Mouse (Mus musculus): ENCODE measurements around the gene Tnr.

Gene Tnr

GRCm38 (mm10) chr1:159629119-159629518 lies 105.5 kb downstream of the Tnr start:
- peak in 1 of 2 experiments; percentile 42 for DNase-seq (ENCODE audit: low spot score in 2 of 2)

DNA sequence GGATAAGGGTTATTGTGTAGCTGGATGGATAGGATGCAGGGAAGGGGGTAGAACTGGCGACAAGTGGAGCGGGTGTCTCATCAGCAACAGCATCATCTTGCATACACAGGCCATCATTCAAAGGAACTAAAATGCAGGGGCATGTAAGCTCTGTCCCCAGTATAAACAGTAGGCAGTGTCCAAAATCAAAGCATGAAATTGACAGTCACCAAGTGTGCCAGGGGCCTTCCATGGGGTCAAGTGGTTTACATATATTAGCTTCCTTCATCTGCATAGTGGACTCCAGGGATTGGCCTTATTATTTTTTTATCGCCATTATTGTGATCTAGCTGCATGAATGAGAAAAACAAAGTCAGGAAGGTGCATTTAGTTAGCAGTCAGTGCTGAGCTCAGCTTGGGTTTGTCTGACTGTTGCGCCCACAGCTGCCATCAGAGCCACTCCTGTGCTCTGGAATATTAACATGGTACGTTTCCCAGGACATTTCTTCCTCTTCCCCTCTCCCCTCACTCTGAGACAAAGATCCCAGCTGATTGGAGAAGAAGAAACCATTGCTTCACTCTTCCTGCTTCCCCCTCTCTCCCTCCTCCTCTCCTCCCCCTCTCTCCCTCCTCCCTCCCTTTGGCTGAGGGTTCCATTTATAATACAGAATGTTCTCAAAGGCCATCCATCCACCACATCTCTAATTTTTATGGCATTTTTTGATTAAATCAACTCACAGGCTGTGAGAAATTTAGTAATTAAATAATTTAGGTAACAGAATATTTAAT lies 106.4 kb downstream of the Tnr start:
- no peak for DNase-seq (ENCODE audit: low spot score in 2 of 2)

GRCm38 (mm10) chr1:159632558-159632957 lies 109.0 kb downstream of the Tnr start:
- DNase-seq (ENCODE audit: low spot score in 2 of 2) = no peak

DNA sequence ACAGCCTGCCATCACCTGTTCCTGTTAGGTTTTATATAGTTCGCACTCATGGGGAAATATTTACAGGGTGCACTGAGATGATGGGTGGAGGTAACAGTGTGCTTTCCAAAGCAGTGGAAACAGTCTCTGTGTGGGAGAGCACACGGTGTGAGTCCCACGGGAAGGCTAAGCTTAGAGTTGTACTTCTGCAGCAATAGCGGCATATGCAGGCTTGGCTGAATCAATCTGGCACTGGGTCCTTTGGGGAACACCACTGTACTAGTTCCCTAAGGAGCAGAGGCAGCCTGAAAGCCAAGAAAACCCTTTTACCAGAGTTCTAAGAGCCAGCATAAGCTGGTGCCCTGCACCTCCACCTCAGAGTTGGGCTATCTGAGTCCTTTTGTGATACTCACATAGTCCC lies 115.8 kb downstream of the Tnr start:
- no peak for DNase-seq (ENCODE audit: low spot score in 2 of 2)

- no peak for DNase-seq (ENCODE audit: low spot score in 2 of 2)
Measured at GRCm38 (mm10) chr1:159645719-159646118, 122.2 kb downstream of the Tnr start.

DNA sequence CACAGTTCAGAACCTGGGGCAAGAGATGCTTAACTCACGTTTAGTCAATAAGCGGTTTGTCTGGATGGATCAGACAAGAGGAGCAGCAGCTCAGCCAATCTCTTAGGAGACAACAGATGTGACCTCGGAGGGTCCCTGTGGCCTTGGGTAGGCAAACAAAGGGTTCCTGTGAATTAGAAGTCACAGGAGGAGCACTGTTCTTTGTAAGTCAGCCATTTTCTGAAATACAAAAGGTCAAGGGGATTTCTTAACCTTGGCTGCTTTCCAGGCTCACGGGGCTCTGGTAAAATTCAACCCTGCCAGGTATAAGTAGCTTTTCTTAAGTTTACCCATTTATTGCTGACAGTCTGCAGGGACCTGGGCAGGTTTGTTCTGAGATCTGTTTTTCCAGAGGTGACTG lies 126.9 kb downstream of the Tnr start:
- DNase-seq (ENCODE audit: low spot score in 2 of 2) = no peak

- no peak for DNase-seq (ENCODE audit: low spot score in 2 of 2)
Measured at GRCm38 (mm10) chr1:159655241-159655640, 131.7 kb downstream of the Tnr start.

DNA sequence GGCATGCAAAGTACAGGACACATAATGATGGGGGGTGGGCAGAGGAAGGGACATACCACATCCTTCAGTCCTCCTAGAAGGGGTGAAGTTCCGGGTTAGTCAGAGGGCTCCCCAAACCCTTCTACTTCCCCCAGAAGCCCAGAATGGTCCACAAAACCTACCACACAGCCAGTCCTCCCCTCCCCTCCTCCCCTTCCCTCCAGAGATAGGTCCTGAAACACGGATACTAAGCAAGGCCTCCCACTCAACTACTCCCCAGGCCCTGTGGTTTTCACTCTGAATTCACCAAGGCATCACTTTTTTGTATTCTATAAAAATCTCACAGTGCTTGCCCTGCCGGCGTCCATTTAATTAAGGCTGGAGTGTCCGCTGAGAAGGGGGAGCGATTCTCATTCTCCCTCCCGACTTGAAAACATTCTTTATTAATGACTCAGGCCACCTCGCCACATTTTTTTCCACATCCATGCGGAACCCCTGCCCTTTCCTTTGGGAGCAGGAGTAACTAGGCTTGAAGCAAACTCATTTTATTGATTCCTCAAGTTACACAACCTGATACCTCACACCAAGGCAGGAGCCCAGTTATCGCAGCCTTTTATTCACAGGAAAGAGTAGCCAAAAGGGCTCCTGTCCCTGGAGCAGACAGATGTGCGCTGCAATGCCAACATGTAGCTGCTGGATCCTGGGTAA lies 134.4 kb downstream of the Tnr start:
- no peak for DNase-seq (ENCODE audit: low spot score in 2 of 2)

- no peak for DNase-seq (ENCODE audit: low spot score in 2 of 2)
Measured at GRCm38 (mm10) chr1:159660620-159661501, 137.3 kb downstream of the Tnr start.

DNA sequence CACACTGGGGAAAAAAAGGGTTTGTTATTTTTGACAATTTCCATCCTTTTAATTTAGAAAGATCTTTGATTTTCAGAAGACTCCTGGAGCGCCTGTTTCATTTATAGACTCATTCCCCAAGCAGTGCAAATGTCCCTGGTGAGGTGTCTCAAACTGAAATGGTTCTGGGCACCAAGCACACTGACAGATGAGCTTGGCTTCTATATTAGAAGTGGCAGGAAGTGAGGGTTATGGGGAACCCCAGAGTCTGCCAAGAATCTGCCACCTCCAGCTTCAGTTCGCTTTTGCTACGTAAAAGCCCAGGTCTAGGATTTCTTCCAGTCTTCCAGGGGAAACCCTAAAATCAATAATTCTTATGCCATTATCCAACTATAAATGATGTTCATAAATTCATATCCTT lies 140.9 kb downstream of the Tnr start:
- no peak for DNase-seq (ENCODE audit: low spot score in 2 of 2)

DNA sequence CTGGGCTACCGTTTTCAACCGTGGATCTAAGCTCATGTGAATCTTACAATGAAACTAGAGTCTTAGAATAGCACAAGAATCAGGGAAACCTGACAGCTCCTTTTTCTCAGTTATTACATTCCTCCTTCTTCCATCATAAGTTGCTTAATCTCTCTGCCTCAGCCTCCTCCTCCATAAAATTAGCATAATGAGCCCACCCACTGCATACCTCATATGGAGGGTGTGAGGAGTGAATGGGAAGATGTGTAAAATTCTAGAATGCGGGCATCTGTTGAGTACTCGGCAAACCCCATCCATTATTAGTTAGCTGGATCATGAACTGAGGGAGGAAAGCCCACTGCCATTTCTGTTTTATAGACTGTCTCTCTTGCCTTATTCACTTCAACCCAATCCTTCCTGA lies 141.4 kb downstream of the Tnr start:
- DNase-seq (ENCODE audit: low spot score in 2 of 2) = peak in 1 of 2 experiments; percentile 48

GRCm38 (mm10) chr1:159670629-159671150 lies 147.1 kb downstream of the Tnr start:
- peak; percentile 70 to 79 for DNase-seq (ENCODE audit: low spot score in 2 of 2)

DNA sequence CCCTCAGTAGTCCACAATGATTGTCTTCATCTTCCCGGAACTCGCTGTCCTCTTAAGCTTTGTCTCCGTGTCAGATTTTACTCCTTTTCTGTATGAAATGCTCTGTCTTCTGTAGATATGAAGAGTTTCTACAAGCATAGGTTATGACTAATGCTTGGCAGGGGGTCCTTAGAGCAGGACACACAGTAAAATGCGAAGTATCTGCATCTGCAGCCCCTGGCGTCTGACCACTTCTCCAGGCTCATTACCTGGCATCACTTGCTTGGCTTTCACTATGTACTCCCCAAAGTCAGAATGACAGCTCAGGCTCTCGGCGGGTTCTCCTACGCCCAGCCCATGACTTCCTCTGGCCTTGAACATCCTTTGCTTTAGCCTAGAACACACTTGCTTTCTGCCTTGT lies 147.6 kb downstream of the Tnr start:
- no peak for DNase-seq (ENCODE audit: low spot score in 2 of 2)

- DNase-seq (ENCODE audit: low spot score in 2 of 2) = no peak
Measured at GRCm38 (mm10) chr1:159674240-159674639, 150.7 kb downstream of the Tnr start.

- no peak for DNase-seq (ENCODE audit: low spot score in 2 of 2)
Measured at GRCm38 (mm10) chr1:159675472-159675871, 151.9 kb downstream of the Tnr start.

GRCm38 (mm10) chr1:159678221-159678935 lies 154.8 kb downstream of the Tnr start:
- no peak for DNase-seq (ENCODE audit: low spot score in 2 of 2)

DNA sequence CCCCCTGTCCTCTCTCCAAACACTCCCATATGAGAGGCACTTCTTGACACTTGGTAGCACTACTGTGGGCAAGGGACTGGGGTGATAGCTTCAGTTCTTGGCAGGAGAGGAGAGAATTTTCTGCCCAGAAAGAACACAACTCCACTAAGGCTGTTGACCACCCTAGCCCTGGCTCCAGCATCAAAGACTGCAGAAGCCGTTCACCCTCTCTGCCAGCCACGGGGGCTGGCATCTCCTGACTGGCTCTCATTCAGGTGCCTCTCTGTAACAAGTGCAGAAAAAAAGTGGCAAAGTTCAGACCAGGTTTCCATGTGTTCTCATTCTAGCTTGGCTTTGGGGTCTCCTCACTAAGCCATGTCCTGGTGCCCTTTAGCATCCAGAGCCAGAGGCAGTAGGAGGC lies 157.7 kb downstream of the Tnr start:
- no peak for DNase-seq (ENCODE audit: low spot score in 2 of 2)

DNA sequence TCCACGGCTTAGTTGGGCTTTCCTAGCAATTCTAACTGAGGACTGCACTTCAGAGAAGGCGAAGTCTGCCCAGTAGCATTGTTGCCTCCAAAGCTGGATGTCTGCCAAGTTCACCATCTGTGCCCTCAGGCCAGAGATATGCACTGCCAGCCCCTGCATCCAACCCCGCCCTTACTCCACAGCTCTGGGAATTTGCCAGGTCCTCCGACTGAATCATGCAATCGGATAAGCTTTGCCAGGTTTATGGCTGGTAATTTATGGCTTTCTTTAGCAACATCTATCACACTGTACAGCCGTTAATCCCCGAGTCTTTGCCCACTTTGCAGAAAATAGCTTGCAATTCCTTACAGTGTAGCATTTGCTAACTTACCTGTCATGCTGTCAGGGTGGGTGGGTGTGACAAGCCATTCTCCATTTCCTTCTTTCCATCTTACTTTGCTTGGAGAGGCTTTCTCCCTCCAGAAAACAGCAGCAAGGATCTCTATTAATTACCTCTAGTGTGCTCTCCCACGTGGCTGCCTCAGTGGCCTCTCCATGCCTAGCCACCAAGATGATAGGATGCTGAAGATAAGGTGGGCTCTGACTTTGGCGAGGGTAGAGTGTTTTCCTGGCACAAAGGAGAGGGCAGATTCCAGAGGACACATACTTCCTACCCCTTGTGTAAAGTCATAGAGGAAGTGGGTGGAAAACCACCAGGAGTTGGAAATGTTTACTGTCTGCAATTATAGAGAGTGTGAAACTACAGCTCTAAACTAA lies 163.1 kb downstream of the Tnr start:
- peak; percentile 55 to 63 for DNase-seq (ENCODE audit: low spot score in 2 of 2)

GRCm38 (mm10) chr1:159696717-159697116 lies 173.1 kb downstream of the Tnr start:
- no peak for DNase-seq (ENCODE audit: low spot score in 2 of 2)

DNA sequence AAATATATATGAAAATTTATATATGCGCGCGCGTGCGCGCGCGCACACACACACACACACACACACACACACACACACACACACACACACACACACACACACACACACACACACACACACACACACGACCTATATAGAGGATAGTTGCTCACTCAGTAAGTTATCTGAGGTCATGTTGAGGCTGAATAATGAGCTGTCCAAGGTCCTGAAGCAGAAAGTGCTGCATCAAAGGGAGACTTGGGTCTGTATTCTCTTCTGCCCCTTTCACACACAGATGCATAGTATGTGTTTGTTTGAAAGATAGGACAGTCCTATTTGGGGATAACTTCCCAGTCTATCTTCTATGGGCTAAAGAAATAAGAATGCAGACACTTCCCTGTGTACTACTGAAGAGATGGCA lies 178.5 kb downstream of the Tnr start:
- no peak for DNase-seq (ENCODE audit: low spot score in 2 of 2)

GRCm38 (mm10) chr1:159704925-159705324 lies 181.4 kb downstream of the Tnr start:
- DNase-seq (ENCODE audit: low spot score in 2 of 2) = no peak

Data from right cerebral cortex, adult 2 months (tissue).